Mouse (Mus musculus): Measurements from ENCODE around the gene Hmgn5.

Hmgn5 gene

GRCm38 (mm10) chrX:109013283-109013682 lies at the start of gene Hmgn5:
Gene Hmgn5, minus strand, starts transcription at chrX:109013404.
- DNase-seq (ENCODE audit: low spot score): peak; percentile 78

- DNase-seq (ENCODE audit: low spot score): no peak
These were observed 34.6 kb upstream of the Hmgn5 start for GRCm38 (mm10) chrX:109047773-109048172.

- no peak for DNase-seq (ENCODE audit: low spot score)
These were observed 13.0 kb upstream of the Hmgn5 start for GRCm38 (mm10) chrX:109026224-109026623.

- no peak for DNase-seq (ENCODE audit: low spot score)
These were observed 7.7 kb upstream of the Hmgn5 start for GRCm38 (mm10) chrX:109020858-109021257.

- no peak for DNase-seq (ENCODE audit: low spot score)
These were observed 962 bp upstream of the Hmgn5 start for GRCm38 (mm10) chrX:109014166-109014565.

- no peak for DNase-seq (ENCODE audit: low spot score)
These were observed 482 bp upstream of the Hmgn5 start for GRCm38 (mm10) chrX:109013686-109014085.

GRCm38 (mm10) chrX:109012371-109013031 lies 703 bp downstream of the Hmgn5 start:
- peak; percentile 15 for DNase-seq (ENCODE audit: low spot score)

- DNase-seq (ENCODE audit: low spot score): no peak
These were observed 1.5 kb downstream of the Hmgn5 start for GRCm38 (mm10) chrX:109011611-109012185.

- no peak for DNase-seq (ENCODE audit: low spot score)
These were observed 11.9 kb downstream of the Hmgn5 start for GRCm38 (mm10) chrX:109001277-109001676.

Data from ovary, postnatal 14 days (tissue).